Mouse (Mus musculus): ENCODE results near the gene Lilra6.
"Not testable (repeated sequence)": the region's sequence is repeated elsewhere in the genome, so short reads cannot be mapped to it uniquely, and the experiment has no call there.

The Lilra6 gene

GRCm38 (mm10) chr7:3915387-3915786 lies at the start of gene Lilra6:
Lilra6 (minus strand) TSS chr7:3915503.
- in situ Hi-C loops (cut with MboI, MseI), result not testable (repeated sequence)

DNA sequence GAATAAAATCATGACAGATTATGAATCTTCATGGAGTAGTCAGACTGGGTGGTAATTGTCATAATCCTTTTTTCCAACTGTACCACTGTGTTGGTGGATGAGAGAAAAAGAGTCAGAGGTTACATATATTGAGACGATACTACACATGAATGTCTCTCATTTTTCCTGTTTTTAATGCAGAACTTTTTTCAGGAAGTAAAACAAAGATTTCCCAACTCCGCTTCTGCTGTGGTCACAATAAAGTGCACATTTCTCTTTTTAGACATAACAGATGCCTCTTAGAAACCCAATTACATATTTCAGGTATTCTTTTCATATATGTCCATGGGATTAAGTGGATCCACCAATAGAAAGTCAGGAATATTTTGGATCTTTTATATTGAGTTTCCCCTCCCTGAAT lies 46.7 kb upstream of the Lilra6 start:
- in situ Hi-C loops (cut with MboI, MseI), result no loop called here

DNA sequence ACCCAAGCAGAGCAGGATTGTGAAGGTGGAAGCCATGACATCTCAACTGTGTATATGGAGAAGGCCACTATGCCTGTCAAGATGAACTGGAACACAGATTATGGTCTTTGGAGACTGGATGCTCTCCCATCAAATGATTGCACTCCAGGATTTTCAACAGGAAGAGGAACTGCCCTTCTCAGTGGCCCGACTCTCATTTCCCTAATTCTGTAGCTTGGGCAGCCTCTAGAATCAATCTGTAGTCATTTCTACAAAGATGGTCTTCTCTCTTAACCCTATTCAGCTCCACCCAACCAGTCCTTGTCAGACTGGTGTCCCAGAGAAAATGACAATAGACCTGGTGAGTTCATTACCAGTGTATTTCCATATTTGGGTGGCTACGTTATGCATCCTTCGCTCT lies 42.1 kb upstream of the Lilra6 start:
- in situ Hi-C loops (cut with MboI, MseI), result no loop called here

DNA sequence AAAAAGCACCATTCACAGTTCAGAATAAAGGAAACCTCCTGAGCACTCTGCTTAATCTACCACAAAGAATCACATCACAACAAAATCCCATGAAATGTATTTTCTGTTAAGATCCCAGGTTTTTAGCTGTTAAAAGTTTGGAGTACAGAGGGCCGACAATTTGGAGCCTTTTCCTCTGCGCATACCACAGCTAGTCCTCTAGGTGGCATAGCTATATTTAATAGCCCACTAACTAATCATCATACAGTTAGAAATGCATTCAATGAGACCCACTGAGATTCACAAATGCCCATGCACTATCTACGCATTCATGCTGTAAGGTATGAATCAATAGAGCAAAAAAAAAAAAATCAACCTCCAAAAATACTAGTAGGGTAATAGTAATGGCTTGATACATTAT lies 33.9 kb upstream of the Lilra6 start:
- in situ Hi-C loops (cut with MboI, MseI), result no loop called here

- in situ Hi-C loops (cut with MboI, MseI), result no loop called here
Measured at GRCm38 (mm10) chr7:3948223-3948622, 32.9 kb upstream of the Lilra6 start.

DNA sequence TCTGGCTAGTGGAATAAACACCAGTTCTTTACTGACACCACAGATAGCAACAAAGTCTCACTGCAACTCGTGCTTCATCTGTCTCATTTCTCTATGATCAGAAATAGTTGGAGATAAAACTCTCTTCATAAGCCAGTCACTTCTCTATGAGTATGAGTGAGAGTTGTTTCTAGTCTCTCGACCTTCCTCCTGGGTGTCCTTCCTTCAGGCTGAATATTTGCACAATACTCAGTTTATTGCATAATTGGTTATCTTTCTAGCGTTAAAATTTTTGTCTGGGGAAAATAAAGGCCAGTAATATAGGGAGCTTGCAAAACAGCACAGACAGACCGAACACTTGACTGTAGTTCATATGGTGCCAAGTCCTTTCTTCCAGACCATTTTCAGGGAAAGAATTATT lies 30.8 kb upstream of the Lilra6 start:
- in situ Hi-C loops (cut with MboI, MseI), result no loop called here

- in situ Hi-C loops (cut with MboI, MseI), result no loop called here
Measured at GRCm38 (mm10) chr7:3940915-3941314, 25.6 kb upstream of the Lilra6 start.

DNA sequence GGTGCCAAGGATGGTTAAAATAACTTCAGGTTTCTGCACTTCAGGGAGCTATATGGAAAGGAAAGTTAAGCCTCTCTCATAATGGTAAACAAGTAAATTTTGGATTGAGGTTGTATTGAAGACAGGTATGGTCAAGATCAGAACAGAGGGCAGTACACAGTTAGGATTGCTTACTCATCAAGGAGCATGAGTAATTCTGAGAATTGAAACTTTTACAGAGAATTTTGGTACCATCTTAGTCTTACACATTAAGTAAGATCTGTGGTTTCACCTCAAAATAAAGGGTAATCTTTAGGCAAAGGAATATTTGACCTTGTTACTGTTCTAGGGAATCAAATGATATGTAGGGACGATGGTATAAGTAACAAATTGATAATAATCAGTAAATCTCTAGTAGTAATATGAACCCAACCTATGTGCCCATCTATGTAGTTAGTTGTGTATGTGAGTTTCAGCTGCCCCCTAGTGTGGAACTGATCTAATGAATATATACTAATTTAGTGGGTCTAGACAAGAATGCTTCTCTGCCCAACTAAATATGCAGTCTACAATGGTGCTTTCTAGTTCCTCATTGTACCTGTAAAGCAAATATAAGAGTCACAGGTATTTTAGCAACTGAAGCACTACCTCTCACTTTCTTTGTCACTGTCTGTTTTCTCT lies 24.7 kb upstream of the Lilra6 start:
- in situ Hi-C loops (cut with MboI, MseI), result no loop called here

DNA sequence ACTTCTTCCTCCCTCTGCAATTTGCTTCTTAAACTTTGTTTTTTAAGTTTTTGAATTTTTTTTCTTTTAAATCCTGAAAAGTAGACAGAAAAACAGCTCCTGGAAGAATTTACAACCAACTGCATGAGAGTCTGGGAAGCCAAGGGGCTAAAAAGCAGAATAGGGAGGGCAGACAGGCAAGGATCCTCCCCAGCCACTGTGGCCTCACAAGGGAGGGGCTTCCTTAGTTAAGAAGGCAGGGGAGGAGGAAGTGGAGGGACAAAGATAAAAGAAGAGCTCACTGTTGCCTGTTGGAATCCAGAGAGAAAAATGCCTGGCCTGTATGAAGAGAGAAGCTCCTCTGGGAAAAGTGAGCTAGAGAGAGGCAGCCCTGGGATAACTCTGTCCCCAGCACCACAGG lies 20.2 kb upstream of the Lilra6 start:
- in situ Hi-C loops (cut with MboI, MseI), result not testable (repeated sequence)

DNA sequence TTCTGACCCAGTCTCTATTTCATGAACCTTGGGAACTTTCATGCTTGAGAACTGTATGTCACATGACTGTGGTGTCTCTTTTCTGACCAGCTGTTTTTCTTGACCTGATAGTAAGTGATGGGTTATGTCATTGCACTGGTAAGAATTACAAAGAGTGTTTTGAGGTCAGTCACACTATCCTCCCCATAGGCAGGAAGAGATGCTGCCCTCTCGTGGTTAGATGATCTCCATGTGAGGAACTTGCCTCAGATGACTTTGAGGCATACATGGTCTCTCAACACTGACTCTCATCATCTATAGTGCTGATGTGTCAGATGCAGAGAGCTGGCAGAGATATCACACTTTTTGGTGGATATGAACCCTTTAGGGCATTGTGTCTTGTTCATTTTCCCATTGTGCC lies 11.6 kb downstream of the Lilra6 start:
- in situ Hi-C loops (cut with MboI, MseI), result loop anchor here (10.0 kb wide), 1 partner anchor 119 kb away; no protein-coding TSS in a partner anchor

DNA sequence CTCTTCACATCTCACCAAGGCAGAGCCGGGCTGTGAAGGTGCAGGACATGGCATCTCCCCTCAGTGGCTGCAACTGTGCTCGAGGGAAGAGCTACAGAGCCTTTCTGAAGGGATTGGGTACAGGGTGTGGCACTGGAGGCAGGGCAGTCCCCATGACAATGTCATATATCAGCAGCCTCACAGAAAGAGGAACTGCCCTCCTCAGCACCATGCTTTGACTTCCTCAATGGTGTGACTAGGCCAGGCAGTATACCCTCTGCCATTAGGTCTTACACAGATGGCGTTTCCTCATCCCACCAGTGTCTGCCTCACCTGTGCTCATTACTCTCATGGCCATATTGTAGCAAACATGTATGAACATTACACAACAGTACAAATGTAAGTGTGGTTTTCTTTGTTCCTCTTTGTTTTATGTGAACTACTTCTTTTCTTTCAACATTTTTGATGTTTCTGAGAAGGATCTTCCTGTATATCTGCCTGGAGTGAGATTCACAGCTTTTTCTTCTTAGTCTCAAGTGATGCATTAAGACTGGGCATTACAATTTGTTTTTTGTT lies 17.2 kb downstream of the Lilra6 start, which contains the start of gene Gm14548:
Gene Gm14548 (minus strand): TSS at position 85 of the 555 bp plus-strand sequence.
- in situ Hi-C loops (cut with MboI, MseI), result not testable (repeated sequence)

- in situ Hi-C loops (cut with MboI, MseI), result loop anchor here (5.0 kb wide), 1 partner anchor 53 kb away; no protein-coding TSS in a partner anchor
Measured at GRCm38 (mm10) chr7:3875032-3875431, 40.3 kb downstream of the Lilra6 start.

Data from T-helper 1 cell (primary cell).